Mouse (Mus musculus) small intestine, adult 2 months (tissue): ENCODE data around the gene Armh2.

Source experiments
- CTCF ChIP-seq: fragments of 200-500 bp; IDR thresholded peaks from 2 replicates; pipeline ENCODE4 v1.5.1; 2012; ENCODE audit warnings: low read depth, mild to moderate bottlenecking, control low read depth, inconsistent platforms, low read length, moderate library complexity, mixed read lengths; ENCODE audit not compliant: insufficient replicate concordance, insufficient read length; ENCODE audit errors: extremely low read depth
- POLR2A ChIP-seq: fragments of 200-500 bp; IDR thresholded peaks from 2 replicates; pipeline ENCODE4 v1.6.1; 2012; ENCODE audit warnings: low read depth, mild to moderate bottlenecking, control low read depth, inconsistent platforms, low read length, moderate library complexity

GRCm38 (mm10) chr13:24747823-24748222 lies 6.8 kb downstream of the Armh2 start:
- TF ChIP-seq CTCF (no peak), POLR2A (no peak)
